Mouse (Mus musculus): Measurements from ENCODE around the gene Uqcr10. TPM values are rescaled to one million over a fixed set of nuclear protein-coding genes. Genes with fewer than 3 reads are reported as not detected.

The Uqcr10 gene
- polyA plus RNA-seq, 1 experiment from 2014 or later, result 487 TPM

Other genes with a start within 250 kb of the Uqcr10 start
- 42.1 and 45.3 TPM in 2 replicates for gene Mtmr3, start 109.5 kb downstream of the Uqcr10 start, polyA plus RNA-seq (2015; fragmentation: Nextera tagmentation; extraction: Ambion mirVana)
- gene Gm11032, start 84.3 kb downstream of the Uqcr10 start, polyA plus RNA-seq (2015; fragmentation: Nextera tagmentation; extraction: Ambion mirVana), result not detected in 2 replicates
- gene Ascc2, start 66.6 kb downstream of the Uqcr10 start, polyA plus RNA-seq (2015; fragmentation: Nextera tagmentation; extraction: Ambion mirVana), result 25.5 and 27.3 TPM in 2 replicates
- gene Zmat5, start 336 bp upstream of the Uqcr10 start, polyA plus RNA-seq (2015; fragmentation: Nextera tagmentation; extraction: Ambion mirVana), result 70.2 and 75.5 TPM in 2 replicates
- gene Cabp7, start 42.4 kb upstream of the Uqcr10 start, polyA plus RNA-seq (2015; fragmentation: Nextera tagmentation; extraction: Ambion mirVana), result 1.5 and 1.6 TPM in 2 replicates
- gene Nf2, start 145.2 kb upstream of the Uqcr10 start, polyA plus RNA-seq (2015; fragmentation: Nextera tagmentation; extraction: Ambion mirVana), result 72.9 and 76.7 TPM in 2 replicates
- 126 and 147 TPM in 2 replicates for gene Nipsnap1, start 169.6 kb upstream of the Uqcr10 start, polyA plus RNA-seq (2015; fragmentation: Nextera tagmentation; extraction: Ambion mirVana)
- gene Thoc5, start 191.0 kb upstream of the Uqcr10 start, polyA plus RNA-seq (2015; fragmentation: Nextera tagmentation; extraction: Ambion mirVana), result 66.6 and 73.6 TPM in 2 replicates
- gene Nefh, start 243.7 kb upstream of the Uqcr10 start, polyA plus RNA-seq (2015; fragmentation: Nextera tagmentation; extraction: Ambion mirVana), result 0.94 and 1.1 TPM in 2 replicates

All from forebrain, embryonic 16.5 days (tissue).